Mouse (Mus musculus) layer of hippocampus, adult 11-12 months (tissue): ENCODE data around the gene Clptm1.

ENCODE experiments used
- DNase-seq: peaks from one replicate; pipeline ENCODE4 v3.0.0; 2022; ENCODE audit warnings: low spot score

Gene Clptm1

GRCm38 (mm10) chr7:19664955-19665841 lies at the start of gene Clptm1:
Gene Clptm1, minus strand, starts transcription at chr7:19665033.
- DNase-seq: peak; percentile 97

- no peak for DNase-seq
Measured at GRCm38 (mm10) chr7:19713598-19713997, 48.8 kb upstream of the Clptm1 start.

GRCm38 (mm10) chr7:19713196-19713595 lies 48.4 kb upstream of the Clptm1 start:
- DNase-seq: no peak

GRCm38 (mm10) chr7:19712414-19712813 lies 47.6 kb upstream of the Clptm1 start:
- no peak for DNase-seq

GRCm38 (mm10) chr7:19710650-19711049 lies 45.8 kb upstream of the Clptm1 start:
- DNase-seq: no peak

- no peak for DNase-seq
Measured at GRCm38 (mm10) chr7:19705271-19705670, 40.4 kb upstream of the Clptm1 start.

- DNase-seq: no peak
Measured at GRCm38 (mm10) chr7:19704475-19704874, 39.6 kb upstream of the Clptm1 start.

- no peak for DNase-seq
Measured at GRCm38 (mm10) chr7:19702859-19703555, 38.2 kb upstream of the Clptm1 start.

GRCm38 (mm10) chr7:19701069-19701761 lies 36.4 kb upstream of the Clptm1 start:
- DNase-seq: peak; percentile 84

GRCm38 (mm10) chr7:19700299-19701068 lies 35.7 kb upstream of the Clptm1 start:
- no peak for DNase-seq

GRCm38 (mm10) chr7:19699827-19700148 lies 35.0 kb upstream of the Clptm1 start:
- no peak for DNase-seq

GRCm38 (mm10) chr7:19698907-19699826 lies 34.3 kb upstream of the Clptm1 start, which contains the start of gene Apoe:
Gene Apoe, minus strand, starts transcription at chr7:19699188.
- peak; percentile 78 for DNase-seq

GRCm38 (mm10) chr7:19697949-19698906 lies 33.4 kb upstream of the Clptm1 start:
- no peak for DNase-seq

- no peak for DNase-seq
Measured at GRCm38 (mm10) chr7:19696336-19696873, 31.6 kb upstream of the Clptm1 start.

- DNase-seq: no peak
Measured at GRCm38 (mm10) chr7:19695881-19696280, 31.0 kb upstream of the Clptm1 start.

- no peak for DNase-seq
Measured at GRCm38 (mm10) chr7:19695213-19695594, 30.4 kb upstream of the Clptm1 start.

GRCm38 (mm10) chr7:19694336-19695212 lies 29.7 kb upstream of the Clptm1 start:
- no peak for DNase-seq

- peak; percentile 71 for DNase-seq
Measured at GRCm38 (mm10) chr7:19693421-19693820, 28.6 kb upstream of the Clptm1 start.
